Mouse (Mus musculus) embryonic facial prominence, embryonic 13.5 days (tissue): ENCODE data around the gene Apoc3. TPM values are rescaled to one million over a fixed set of nuclear protein-coding genes. Genes with fewer than 3 reads are reported as not detected.
A peak's percentile ranks its signal among the peaks of the same experiment; 100 is the strongest.

Experiments used
- ATAC-seq: fragments of 200-750 bp; cut with Nextera tagmentation; 2 replicates; pipeline ENCODE4 v1.8.0; 2017; ENCODE audit warnings: low read depth; ENCODE audit not compliant: insufficient number of reproducible peaks, insufficient read depth, low FRiP score, low TSS enrichment
- H3K27ac ChIP-seq: fragments of 300-500 bp; sonication (generic); 2 replicates; pipeline ENCODE4 v1.5.1; 2015; ENCODE audit warnings: moderate library complexity, mild to moderate bottlenecking, inconsistent platforms
- H3K27me3 ChIP-seq: fragments of 300-500 bp; sonication (generic); 2 replicates; pipeline ENCODE4 v1.6.1; 2015; ENCODE audit warnings: mild to moderate bottlenecking, inconsistent platforms
- H3K36me3 ChIP-seq: fragments of 300-500 bp; sonication (generic); 2 replicates; pipeline ENCODE4 v1.6.1; 2015; ENCODE audit warnings: mild to moderate bottlenecking, inconsistent platforms
- H3K4me1 ChIP-seq: fragments of 300-500 bp; sonication (generic); 2 replicates; pipeline ENCODE4 v1.6.1; 2015; ENCODE audit warnings: inconsistent platforms
- H3K4me2 ChIP-seq: fragments of 300-500 bp; sonication (generic); 2 replicates; pipeline ENCODE4 v1.6.1; 2015; ENCODE audit warnings: moderate library complexity, mild to moderate bottlenecking, inconsistent platforms
- H3K4me3 ChIP-seq: fragments of 300-500 bp; sonication (generic); 2 replicates; pipeline ENCODE4 v1.5.1; 2015; ENCODE audit warnings: mild to moderate bottlenecking, inconsistent platforms
- H3K9ac ChIP-seq: fragments of 300-500 bp; sonication (generic); 2 replicates; pipeline ENCODE4 v1.6.1; 2015; ENCODE audit warnings: mild to moderate bottlenecking, inconsistent platforms
- H3K9me3 ChIP-seq: fragments of 300-500 bp; sonication (generic); 2 replicates; pipeline ENCODE4 v1.6.1; 2016; ENCODE audit warnings: inconsistent platforms
- WGBS: fragments of 180-500 bp; shearing (Covaris S2); methylation state at CpG from one replicate; pipeline ENCODE4 v1.1.7; 2015; ENCODE audit warnings: mixed read lengths; 5-methylcytosine and 5-hydroxymethylcytosine counted together
- polyA plus RNA-seq: library from polyadenylated mRNA; unstranded; fragments of >200 nt; fragmentation: Nextera tagmentation; extraction: Ambion mirVana; gene quantifications from 2 replicates; pipeline ENCODE4 v1.2.1, GENCODE M21; 2015

The Apoc3 gene
- polyA plus RNA-seq, 1 experiment from 2014 or later, result not detected

GRCm38 (mm10) chr9:46214276-46214675 lies 21.2 kb downstream of the Apoc3 start:
- no peaks in the 10 kb centered on the region for H3K9me3 ChIP-seq
- H3K4me3 ChIP-seq, result no peak overlapping the region
- H3K27me3 ChIP-seq, result no peaks in the 10 kb centered on the region
- H3K9ac ChIP-seq, result no peak overlapping the region
- no peak overlapping the region for H3K4me2 ChIP-seq
- ATAC-seq, result no peak
- peaks cover 57% of the 10 kb centered on the region for H3K36me3 ChIP-seq
- H3K27ac ChIP-seq, result no peak overlapping the region
- no peaks in the 10 kb centered on the region for H3K4me1 ChIP-seq
- 93% methylated on average over 4 of the region's 4 CpGs for WGBS

DNA sequence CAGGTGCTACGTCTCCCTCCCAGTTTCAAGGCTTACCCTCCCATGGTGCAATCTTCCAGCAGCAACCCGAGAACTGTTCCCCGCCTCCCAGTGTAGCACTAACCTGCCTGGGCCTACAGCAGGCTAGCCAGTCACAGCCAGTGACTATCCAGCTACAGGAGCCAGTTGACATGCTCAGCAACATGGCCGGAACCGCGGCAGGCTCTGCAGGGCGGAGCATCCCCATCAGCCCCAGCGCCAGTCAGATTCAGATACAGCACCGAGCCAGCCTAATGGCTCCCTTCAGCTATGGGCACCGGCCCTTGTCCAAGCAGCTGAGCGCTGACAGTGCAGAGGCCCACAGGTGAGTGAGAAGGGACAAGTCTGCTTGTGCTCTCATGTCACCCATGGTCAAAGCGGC lies 25.0 kb downstream of the Apoc3 start:
- H3K27me3 ChIP-seq, result no peaks in the 10 kb centered on the region
- 89% methylated on average over 12 of the region's 12 CpGs for WGBS
- H3K4me2 ChIP-seq, result no peak overlapping the region
- H3K36me3 ChIP-seq, result peaks cover 67% of the 10 kb centered on the region
- H3K9me3 ChIP-seq, result no peaks in the 10 kb centered on the region
- peaks cover 19% of the 10 kb centered on the region for H3K4me1 ChIP-seq
- no peak overlapping the region for H3K4me3 ChIP-seq
- no peak overlapping the region for H3K27ac ChIP-seq
- no peak overlapping the region for H3K9ac ChIP-seq
- no peak for ATAC-seq

GRCm38 (mm10) chr9:46208401-46208974 lies 26.9 kb downstream of the Apoc3 start:
- WGBS, result 65% methylated on average over 13 of the region's 13 CpGs

GRCm38 (mm10) chr9:46207501-46207869 lies 28.0 kb downstream of the Apoc3 start:
- WGBS, result 66% methylated on average over 6 of the region's 6 CpGs
- no peak overlapping the region for H3K9ac ChIP-seq

More at GRCm38 (mm10) chr9:46208401-46208974, 26.9 kb downstream of the Apoc3 start:
- no peak overlapping the region for H3K4me2 ChIP-seq
- no peaks in the 10 kb centered on the region for H3K9me3 ChIP-seq
- H3K4me3 ChIP-seq, result no peak overlapping the region
- peak overlapping the region; percentile 13; the same call in 1 of the 2 replicates for H3K27ac ChIP-seq
- no peaks in the 10 kb centered on the region for H3K27me3 ChIP-seq
- ATAC-seq, result no peak
- H3K36me3 ChIP-seq, result peaks cover 69% of the 10 kb centered on the region
- H3K4me1 ChIP-seq, result peaks cover 19% of the 10 kb centered on the region
- no peak overlapping the region for H3K9ac ChIP-seq

DNA sequence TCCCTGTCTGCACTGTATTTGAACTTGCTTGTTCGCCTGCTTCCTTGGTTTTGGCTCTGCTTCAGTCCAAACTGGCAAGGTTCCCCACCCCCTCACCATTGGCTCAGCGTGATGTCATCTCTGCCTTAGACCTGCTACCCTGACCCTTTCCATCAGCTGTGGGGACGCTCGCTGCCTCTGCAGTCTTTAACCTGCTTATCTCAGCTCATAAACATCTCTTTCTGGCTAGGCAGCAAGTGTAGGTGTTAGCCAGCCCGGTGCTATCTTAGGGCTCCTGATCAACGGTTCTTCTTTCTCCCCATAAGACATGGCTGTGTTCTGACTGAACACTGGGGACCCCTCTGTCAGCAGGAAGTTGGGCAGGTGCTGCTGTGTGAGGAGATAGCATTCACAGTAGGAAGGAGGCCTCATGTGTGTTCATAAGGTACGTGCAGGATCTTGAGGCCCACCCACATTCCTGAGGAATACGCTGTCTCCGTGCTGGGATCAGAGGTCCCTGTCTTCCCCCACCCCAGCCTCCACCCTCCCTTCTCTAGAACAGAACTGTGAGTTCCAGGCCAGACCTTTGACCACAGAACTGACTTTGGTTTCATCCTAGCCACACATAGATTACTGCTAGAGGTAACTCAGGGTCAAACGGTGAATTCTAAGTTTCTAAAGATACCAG lies 28.5 kb downstream of the Apoc3 start:
- no peak overlapping the region for H3K9ac ChIP-seq
- no peak for ATAC-seq
- H3K27ac ChIP-seq, result no peak overlapping the region
- 73% methylated on average over 10 of the region's 10 CpGs for WGBS
- H3K4me1 ChIP-seq, result peaks cover 19% of the 10 kb centered on the region
- peaks cover 69% of the 10 kb centered on the region for H3K36me3 ChIP-seq
- H3K4me2 ChIP-seq, result no peak overlapping the region
- no peak overlapping the region for H3K4me3 ChIP-seq
- no peaks in the 10 kb centered on the region for H3K27me3 ChIP-seq
- H3K9me3 ChIP-seq, result no peaks in the 10 kb centered on the region

More at GRCm38 (mm10) chr9:46207501-46207869, 28.0 kb downstream of the Apoc3 start:
- no peak for ATAC-seq
- Histone ChIP-seq H3K4me1 (peaks cover 19% of the 10 kb centered on the region), H3K9me3 (no peaks in the 10 kb centered on the region), H3K4me3 (no peak overlapping the region), H3K27ac (no peak overlapping the region), H3K36me3 (peaks cover 69% of the 10 kb centered on the region), H3K27me3 (no peaks in the 10 kb centered on the region), H3K4me2 (no peak overlapping the region)

- Histone ChIP-seq H3K9ac (no peak overlapping the region), H3K4me3 (no peak overlapping the region), H3K4me2 (no peak overlapping the region), H3K27me3 (no peaks in the 10 kb centered on the region), H3K27ac (no peak overlapping the region), H3K4me1 (no peaks in the 10 kb centered on the region), H3K9me3 (no peaks in the 10 kb centered on the region), H3K36me3 (peaks cover 82% of the 10 kb centered on the region)
- ATAC-seq, result no peak
- 83% methylated on average over 2 of the region's 2 CpGs for WGBS
Measured at GRCm38 (mm10) chr9:46199609-46200008, 35.8 kb downstream of the Apoc3 start.

DNA sequence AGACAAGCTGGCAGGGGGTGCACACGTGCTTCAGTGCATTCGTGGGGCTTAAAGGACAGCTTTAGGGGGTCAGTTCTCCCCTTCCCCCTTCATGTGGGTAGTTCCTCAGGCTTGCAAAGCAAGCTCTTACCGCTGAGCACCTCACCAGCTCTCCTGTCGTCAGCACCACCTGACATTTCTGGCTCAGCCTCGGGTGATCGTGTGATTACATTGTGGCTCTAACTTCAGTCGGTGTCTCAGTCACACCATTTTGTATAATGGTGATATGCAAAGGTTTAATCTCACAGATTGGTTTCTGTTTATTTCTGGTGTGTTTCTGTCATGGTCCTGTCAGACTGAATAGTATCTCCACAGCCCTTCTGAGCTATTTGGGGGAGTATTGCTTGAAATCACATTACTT lies 36.5 kb downstream of the Apoc3 start:
- no peak overlapping the region for H3K27ac ChIP-seq
- WGBS, result 86% methylated on average over 7 of the region's 7 CpGs
- H3K4me2 ChIP-seq, result no peak overlapping the region
- H3K4me3 ChIP-seq, result no peak overlapping the region
- ATAC-seq, result no peak
- peaks cover 80% of the 10 kb centered on the region for H3K36me3 ChIP-seq
- H3K27me3 ChIP-seq, result no peaks in the 10 kb centered on the region
- H3K9ac ChIP-seq, result no peak overlapping the region
- no peaks in the 10 kb centered on the region for H3K9me3 ChIP-seq
- H3K4me1 ChIP-seq, result no peaks in the 10 kb centered on the region

DNA sequence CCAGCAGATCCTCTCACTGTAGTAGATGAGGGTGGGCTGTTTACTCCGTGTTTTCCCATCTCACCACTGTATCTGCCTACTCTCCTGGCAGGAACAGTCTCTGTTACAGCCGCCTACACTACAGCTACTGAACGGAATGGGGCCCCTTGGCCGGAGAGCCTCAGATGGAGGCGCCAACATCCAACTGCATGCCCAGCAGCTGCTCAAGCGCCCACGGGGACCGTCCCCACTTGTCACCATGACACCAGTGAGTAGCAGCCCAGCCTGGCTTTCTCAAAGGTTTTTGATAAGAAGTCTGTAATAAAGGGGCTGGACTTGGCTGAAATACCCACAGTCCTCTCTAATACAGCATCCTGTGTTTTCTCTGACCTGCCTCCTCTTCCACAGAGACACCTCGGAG lies 37.0 kb downstream of the Apoc3 start:
- ATAC-seq, result no peak
- Histone ChIP-seq H3K4me1 (no peaks in the 10 kb centered on the region), H3K27me3 (no peaks in the 10 kb centered on the region), H3K36me3 (peaks cover 76% of the 10 kb centered on the region), H3K9me3 (no peaks in the 10 kb centered on the region), H3K4me2 (no peak overlapping the region), H3K9ac (no peak overlapping the region), H3K4me3 (no peak overlapping the region), H3K27ac (no peak overlapping the region)
- 88% methylated on average over 9 of the region's 9 CpGs for WGBS

DNA sequence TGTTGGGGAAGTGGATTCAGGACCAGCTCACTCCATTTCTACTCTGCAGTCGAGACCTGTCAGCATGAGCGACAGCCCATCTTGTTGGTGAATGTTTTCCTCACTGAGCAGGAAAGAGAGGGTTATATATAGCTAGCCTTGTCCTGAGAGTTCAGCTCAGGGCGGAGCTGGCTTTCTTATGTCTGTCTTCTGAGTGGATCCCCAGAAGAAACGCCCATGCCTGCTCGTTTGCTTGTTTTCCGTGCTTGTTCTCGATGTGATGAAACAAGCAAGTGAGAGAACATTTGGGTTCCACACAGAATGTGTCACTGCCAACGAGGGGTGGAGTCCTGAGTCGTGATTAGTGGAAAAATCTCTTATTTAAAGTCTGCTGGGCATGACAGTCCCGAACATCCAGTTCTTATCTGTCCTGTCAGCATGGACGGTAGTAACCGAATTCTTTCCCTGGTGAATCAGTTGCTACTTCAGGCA lies 38.7 kb downstream of the Apoc3 start:
- Histone ChIP-seq H3K9ac (no peak overlapping the region), H3K27me3 (no peaks in the 10 kb centered on the region)
- WGBS, result 84% methylated on average over 12 of the region's 12 CpGs

GRCm38 (mm10) chr9:46194809-46195208 lies 40.6 kb downstream of the Apoc3 start:
- no peaks in the 10 kb centered on the region for H3K9me3 ChIP-seq
- no peak overlapping the region for H3K4me2 ChIP-seq
- H3K27me3 ChIP-seq, result no peaks in the 10 kb centered on the region
- H3K4me3 ChIP-seq, result no peak overlapping the region
- no peak for ATAC-seq
- 74% methylated on average over 9 of the region's 9 CpGs for whole genome bisulfite sequencing
- no peak overlapping the region for H3K27ac ChIP-seq
- no peak overlapping the region for H3K9ac ChIP-seq
- peaks cover 49% of the 10 kb centered on the region for H3K36me3 ChIP-seq
- H3K4me1 ChIP-seq, result peaks cover 8% of the 10 kb centered on the region; the same call in 1 of the 2 replicates

More for the DNA sequence above, 38.7 kb downstream of the Apoc3 start:
- no peaks in the 10 kb centered on the region for H3K9me3 ChIP-seq
- H3K4me3 ChIP-seq, result no peak overlapping the region
- H3K36me3 ChIP-seq, result peaks cover 61% of the 10 kb centered on the region
- ATAC-seq, result no peak
- no peak overlapping the region for H3K4me2 ChIP-seq
- no peak overlapping the region for H3K27ac ChIP-seq
- no peaks in the 10 kb centered on the region for H3K4me1 ChIP-seq

DNA sequence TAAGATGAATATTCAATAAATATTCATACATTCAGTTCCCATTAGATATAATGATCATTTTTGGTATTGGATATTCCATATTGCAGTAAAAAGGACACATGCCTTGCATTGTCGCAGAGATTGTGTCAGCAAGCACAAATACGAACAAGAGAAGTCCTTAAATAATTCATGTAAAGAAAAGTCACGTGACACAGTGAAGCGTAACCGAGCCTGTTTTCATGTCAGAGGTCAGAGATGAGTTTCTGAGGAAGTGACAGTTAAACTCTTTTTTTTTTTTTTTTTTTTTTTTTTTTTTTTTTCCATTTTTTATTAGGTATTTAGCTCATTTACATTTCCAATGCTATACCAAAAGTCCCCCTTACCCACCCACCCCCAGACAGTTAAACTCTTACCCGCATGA lies 42.8 kb downstream of the Apoc3 start:
- peaks cover 35% of the 10 kb centered on the region for H3K36me3 ChIP-seq
- no peaks in the 10 kb centered on the region for H3K27me3 ChIP-seq
- no peak for ATAC-seq
- H3K27ac ChIP-seq, result no peak overlapping the region
- 87% methylated on average over 6 of the region's 6 CpGs for WGBS
- H3K9ac ChIP-seq, result no peak overlapping the region
- no peak overlapping the region for H3K4me2 ChIP-seq
- no peaks in the 10 kb centered on the region for H3K9me3 ChIP-seq
- no peak overlapping the region for H3K4me3 ChIP-seq
- H3K4me1 ChIP-seq, result peaks cover 13% of the 10 kb centered on the region

GRCm38 (mm10) chr9:46191644-46192043 lies 43.8 kb downstream of the Apoc3 start:
- 15% methylated on average over 1 of the region's 1 CpGs for WGBS
- H3K9ac ChIP-seq, result no peak overlapping the region
- no peak for ATAC-seq
- no peak overlapping the region for H3K27ac ChIP-seq
- no peak overlapping the region for H3K4me2 ChIP-seq
- no peaks in the 10 kb centered on the region for H3K27me3 ChIP-seq
- H3K9me3 ChIP-seq, result no peaks in the 10 kb centered on the region
- H3K36me3 ChIP-seq, result peaks cover 31% of the 10 kb centered on the region
- peaks cover 13% of the 10 kb centered on the region for H3K4me1 ChIP-seq
- H3K4me3 ChIP-seq, result no peak overlapping the region
